Mouse (Mus musculus) bone marrow macrophage, adult 2 months (primary cell): ENCODE measurements around the gene Elavl3. TPM values are rescaled to one million over a fixed set of nuclear protein-coding genes. Genes with fewer than 3 reads are reported as not detected.

ENCODE experiments used
- H3K27ac ChIP-seq: 2 replicates; pipeline ENCODE4 v1.5.1; 2012; ENCODE audit warnings: low read depth, low read length; ENCODE audit not compliant: insufficient read depth
- H3K4me1 ChIP-seq: 2 replicates; pipeline ENCODE4 v1.6.1; 2012; ENCODE audit warnings: low read length; ENCODE audit not compliant: control insufficient read depth, insufficient read depth
- H3K4me3 ChIP-seq: 2 replicates; pipeline ENCODE4 v1.5.1; 2012; ENCODE audit warnings: mild to moderate bottlenecking, low read length, moderate library complexity; ENCODE audit not compliant: insufficient read depth
- CTCF ChIP-seq: IDR thresholded peaks from 2 replicates; pipeline ENCODE4 v1.5.1; 2012; ENCODE audit warnings: low read depth, mild to moderate bottlenecking, low read length, moderate library complexity
- POLR2A ChIP-seq: IDR thresholded peaks from 2 replicates; pipeline ENCODE4 v1.6.1; 2012; ENCODE audit warnings: mild to moderate bottlenecking, low read depth, low read length, borderline replicate concordance
- polyA plus RNA-seq: library from polyadenylated mRNA; stranded (reverse); fragments of >200 nt; gene quantifications from 2 replicates; pipeline ENCODE4 v1.2.4, GENCODE M21; 2012; ENCODE audit not compliant: missing spikeins, insufficient read depth, insufficient read length

Gene Elavl3
- polyA plus RNA-seq, 1 experiment: not detected

- TF ChIP-seq CTCF (no peak), POLR2A (no peak)
- H3K4me1 ChIP-seq: no peaks in the 10 kb centered on the region
- H3K4me3 ChIP-seq: no peak overlapping the region
- H3K27ac ChIP-seq: no peak overlapping the region
These were observed 75.1 kb downstream of the Elavl3 start for GRCm38 (mm10) chr9:21976626-21977175.

- no peak overlapping the region for H3K4me3 ChIP-seq
- H3K4me1 ChIP-seq: peaks cover 6% of the 10 kb centered on the region
- H3K27ac ChIP-seq: no peak overlapping the region
- TF ChIP-seq POLR2A (no peak), CTCF (no peak)
These were observed 82.5 kb downstream of the Elavl3 start for GRCm38 (mm10) chr9:21969304-21969703.

GRCm38 (mm10) chr9:21968883-21969282 is 82.9 kb downstream of the Elavl3 start:
- Histone ChIP-seq H3K4me3 (no peak overlapping the region), H3K27ac (no peak overlapping the region), H3K4me1 (peaks cover 6% of the 10 kb centered on the region)
- TF ChIP-seq POLR2A: no peak
- TF ChIP-seq CTCF: no peak

Other genes with a start within 250 kb of the Elavl3 start
- gene Angptl8, start 216.5 kb downstream of the Elavl3 start, polyA plus RNA-seq: not detected in 2 replicates
- 8.7 and 16.2 TPM in 2 replicates for gene Dock6, start 199.4 kb downstream of the Elavl3 start, polyA plus RNA-seq
- gene Rab3d, start 133.8 kb downstream of the Elavl3 start, polyA plus RNA-seq: 26.9 and 32.4 TPM in 2 replicates
- gene Ccdc159, start 124.6 kb downstream of the Elavl3 start, polyA plus RNA-seq: 4.3 and 5.1 TPM in 2 replicates
- 57.2 and 63.0 TPM in 2 replicates for gene Tmem205, start 124.5 kb downstream of the Elavl3 start, polyA plus RNA-seq
- 5.8 and 6.0 TPM in 2 replicates for gene Plppr2, start 115.0 kb downstream of the Elavl3 start, polyA plus RNA-seq
- 4.2 and 5.7 TPM in 2 replicates for gene Swsap1, start 96.3 kb downstream of the Elavl3 start, polyA plus RNA-seq
- 1.1 and 1.4 TPM in 2 replicates for gene Epor, start 88.5 kb downstream of the Elavl3 start, polyA plus RNA-seq
- gene Rgl3, start 62.6 kb downstream of the Elavl3 start, polyA plus RNA-seq: 5.2 and 9.5 TPM in 2 replicates
- gene Ccdc151, start 49.4 kb downstream of the Elavl3 start, polyA plus RNA-seq: 1.5 TPM in 1 of 2 replicates, not detected in the other
- 64.1 and 65.9 TPM in 2 replicates for gene Prkcsh, start 49.2 kb downstream of the Elavl3 start, polyA plus RNA-seq
- gene Gm49318, start 19.2 kb upstream of the Elavl3 start, polyA plus RNA-seq: not detected in 2 replicates
- 9.5 and 10.3 TPM in 2 replicates for gene Zfp653, start 19.4 kb upstream of the Elavl3 start, polyA plus RNA-seq
- 5.7 and 7.0 TPM in 2 replicates for gene Ecsit, start 33.4 kb upstream of the Elavl3 start, polyA plus RNA-seq
- 1.6 and 1.9 TPM in 2 replicates for gene Cnn1, start 47.2 kb upstream of the Elavl3 start, polyA plus RNA-seq
- gene Elof1, start 65.1 kb upstream of the Elavl3 start, polyA plus RNA-seq: 56.4 and 62.3 TPM in 2 replicates
- gene Acp5, start 83.7 kb upstream of the Elavl3 start, polyA plus RNA-seq: 9.9 and 12.3 TPM in 2 replicates
- 19.5 and 22.5 TPM in 2 replicates for gene Pigyl, start 104.8 kb upstream of the Elavl3 start, polyA plus RNA-seq
- not detected in 2 replicates for gene Zfp872, start 136.1 kb upstream of the Elavl3 start, polyA plus RNA-seq
- gene Zfp809, start 173.7 kb upstream of the Elavl3 start, polyA plus RNA-seq: 19.4 and 26.0 TPM in 2 replicates
- 0.31 TPM in 1 of 2 replicates, not detected in the other for gene Zfp599, start 207.9 kb upstream of the Elavl3 start, polyA plus RNA-seq